Mouse (Mus musculus): ENCODE measurements around the gene Zfp551. TPM values are rescaled to one million over a fixed set of nuclear protein-coding genes. Genes with fewer than 3 reads are reported as not detected.
A peak's percentile ranks its signal among the peaks of the same experiment; 100 is the strongest.

Gene Zfp551
- total and polyA plus RNA-seq, 3 experiments = 0.80 to 1.9 (median 0.94) TPM

DNA sequence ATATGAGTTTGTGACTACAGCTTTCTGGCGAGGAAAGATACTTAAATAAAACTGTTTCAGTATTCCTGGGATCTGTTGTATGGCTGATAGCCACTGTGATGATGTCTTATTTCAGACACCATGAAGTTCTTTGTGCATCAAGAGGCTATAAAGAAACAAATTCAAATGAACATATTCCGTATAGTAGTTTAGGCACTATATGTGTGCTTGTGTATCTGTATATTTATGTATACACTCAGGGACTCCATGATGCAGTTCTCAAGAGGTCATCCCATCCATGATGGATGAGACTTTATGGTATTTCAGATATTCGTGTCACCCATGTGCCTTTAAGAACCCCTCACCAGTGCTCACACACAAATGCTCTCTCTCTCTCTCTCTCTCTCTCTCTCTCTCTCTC lies 304 bp upstream of the Zfp551 start:
- H3K4me2 ChIP-seq (ENCODE audit: insufficient read depth, low read depth, poor library complexity, severe bottlenecking) = no peak overlapping the region
- dilution Hi-C loops (cut with MboI; ENCODE audit: extremely low pct_ligation_motif_present, extremely low pct_unique_long_range_greater_than_20kb, low sequenced_read_pairs) (no loop called here), in situ Hi-C loops (cut with MboI; ENCODE audit: low pct_ligation_motif_present, low pct_unique_long_range_greater_than_20kb, low sequenced_read_pairs) (no loop called here)
- TF ChIP-seq MAFK (IDR thresholded peaks at IDR 0.05; ENCODE audit: insufficient replicate concordance, low read length) = no peak
- no peak for TF ChIP-seq MAX (IDR thresholded peaks at IDR 0.05; ENCODE audit: low read length)
- TF ChIP-seq TCF12 (IDR thresholded peaks at IDR 0.05; ENCODE audit: low read depth, low read length) = no peak
- no peak for TF ChIP-seq POLR2A (IDR thresholded peaks at IDR 0.05; ENCODE audit: low read depth, low read length)
- TF ChIP-seq JUN (IDR thresholded peaks at IDR 0.05; ENCODE audit: insufficient read depth, low read depth, low read length) = no peak
- TF ChIP-seq ELF1 (IDR thresholded peaks at IDR 0.05; ENCODE audit: low read depth, low read length) = no peak
- TF ChIP-seq KAT2A (IDR thresholded peaks at IDR 0.05; ENCODE audit: insufficient replicate concordance, low read length) = no peak
- TF ChIP-seq ZC3H11A (IDR thresholded peaks at IDR 0.05; ENCODE audit: low read depth, low read length) = no peak
- no peak for TF ChIP-seq CTCF (conservative IDR thresholded peaks at IDR 0.05 in 1 of 2, IDR thresholded peaks at IDR 0.05 in 1 of 2; ENCODE audit: low read depth in 2 of 2, low read length in 2 of 2)
- TF ChIP-seq MEF2A (IDR thresholded peaks at IDR 0.05; ENCODE audit: borderline replicate concordance, low read depth, low read length) = no peak
- no peak for TF ChIP-seq MAZ (IDR thresholded peaks at IDR 0.05; ENCODE audit: low read depth, low read length)
- TF ChIP-seq SMC3 (IDR thresholded peaks at IDR 0.05; ENCODE audit: low read depth, low read length) = no peak
- TF ChIP-seq ETS1 (conservative IDR thresholded peaks at IDR 0.05; ENCODE audit: low read depth, low read length) = no peak
- no peak for TF ChIP-seq EP300 (IDR thresholded peaks at IDR 0.05; ENCODE audit: low read length)
- DNase-seq (ENCODE audit: extremely low read depth) = no peak
- no peaks in the 10 kb centered on the region for H3K36me3 ChIP-seq (replicated peaks in 1 of 2; ENCODE audit: control insufficient read depth in 1 of 2, insufficient read depth in 1 of 2, low read length in 1 of 2)
- H3K9me3 ChIP-seq (replicated peaks; ENCODE audit: low read length) = no peaks in the 10 kb centered on the region
- no peak overlapping the region for H3K9ac ChIP-seq (ENCODE audit: insufficient read depth, low read depth)
- H3K27ac ChIP-seq (ENCODE audit: insufficient read depth, low read depth) = no peak overlapping the region
- peaks cover 3% of the 10 kb centered on the region in 2 experiments; a peak in 1 of 4 replicates for H3K4me1 ChIP-seq (ENCODE audit: control insufficient read depth in 1 of 2, insufficient read depth in 2 of 2)
- H3K27me3 ChIP-seq (replicated peaks) = peaks cover 3% of the 10 kb centered on the region
- no peak overlapping the region for H3K4me3 ChIP-seq (replicated peaks in 1 of 3; ENCODE audit: low read depth in 2 of 3, low read length in 2 of 3, poor library complexity in 1 of 3)
- no peaks in the 10 kb centered on the region for H3K79me2 ChIP-seq (replicated peaks; ENCODE audit: control insufficient read depth, extremely low read depth, insufficient read depth, poor library complexity, severe bottlenecking)

DNA sequence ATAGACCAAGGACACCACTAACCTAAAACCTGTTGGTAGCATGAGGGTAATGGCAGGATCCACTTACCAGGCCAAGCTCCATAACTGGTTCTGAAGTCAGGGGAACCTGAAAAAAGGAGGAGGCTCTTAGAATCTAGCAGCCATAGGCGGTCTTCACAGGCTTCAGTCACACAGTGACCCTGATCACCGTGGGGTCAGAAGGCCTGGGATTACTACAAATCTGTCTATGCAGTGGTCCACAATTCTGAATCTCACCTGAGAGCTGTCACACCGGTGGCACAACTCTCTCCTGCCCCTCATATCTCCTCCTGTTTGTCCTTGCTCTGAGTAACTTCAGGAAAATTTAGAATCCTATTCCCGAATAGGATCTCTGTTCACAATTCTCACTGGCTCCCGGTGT lies 810 bp downstream of the Zfp551 start:
- Histone ChIP-seq H3K79me2 (replicated peaks; ENCODE audit: control insufficient read depth, extremely low read depth, insufficient read depth, poor library complexity, severe bottlenecking) (no peaks in the 10 kb centered on the region), H3K4me2 (ENCODE audit: insufficient read depth, low read depth, poor library complexity, severe bottlenecking) (peak overlapping the region; percentile 55), H3K36me3 (replicated peaks in 1 of 2; ENCODE audit: control insufficient read depth in 1 of 2, insufficient read depth in 1 of 2, low read length in 1 of 2) (peaks cover 2 to 6% of the 10 kb centered on the region in 2 experiments), H3K9me3 (replicated peaks; ENCODE audit: low read length) (no peaks in the 10 kb centered on the region), H3K9ac (ENCODE audit: insufficient read depth, low read depth) (peak overlapping the region; percentile 47), H3K4me3 (replicated peaks in 1 of 3; ENCODE audit: low read depth in 2 of 3, low read length in 2 of 3, poor library complexity in 1 of 3) (peak overlapping the region; percentile 54 to 59 (median 55)), H3K27me3 (replicated peaks) (peaks cover 3% of the 10 kb centered on the region), H3K4me1 (ENCODE audit: control insufficient read depth in 1 of 2, insufficient read depth in 2 of 2) (peaks cover 3% of the 10 kb centered on the region in 2 experiments; a peak in 1 of 4 replicates), H3K27ac (ENCODE audit: insufficient read depth, low read depth) (no peak overlapping the region)
- no peak for TF ChIP-seq ZC3H11A (IDR thresholded peaks at IDR 0.05; ENCODE audit: low read depth, low read length)
- TF ChIP-seq JUND (conservative IDR thresholded peaks at IDR 0.05; ENCODE audit: low read depth, low read length) = no peak
- TF ChIP-seq USF2 (conservative IDR thresholded peaks at IDR 0.05; ENCODE audit: low read depth, low read length) = no peak
- no peak for TF ChIP-seq ZNF384 (IDR thresholded peaks at IDR 0.05; ENCODE audit: low read depth, low read length)
- TF ChIP-seq PAX5 (IDR thresholded peaks at IDR 0.05; ENCODE audit: low read length) = no peak
- TF ChIP-seq UBTF (IDR thresholded peaks at IDR 0.05; ENCODE audit: low read depth, low read length) = no peak
- no peak for TF ChIP-seq CHD1 (IDR thresholded peaks at IDR 0.05; ENCODE audit: low read depth, low read length)
- no peak for TF ChIP-seq HCFC1 (IDR thresholded peaks at IDR 0.05; ENCODE audit: low read depth, low read length)
- no peak for TF ChIP-seq ELF1 (IDR thresholded peaks at IDR 0.05; ENCODE audit: low read depth, low read length)
- TF ChIP-seq ETS1 (conservative IDR thresholded peaks at IDR 0.05; ENCODE audit: low read depth, low read length) = no peak
- in situ Hi-C loops (cut with MboI; ENCODE audit: low pct_ligation_motif_present, low pct_unique_long_range_greater_than_20kb, low sequenced_read_pairs) (no loop called here), dilution Hi-C loops (cut with MboI; ENCODE audit: extremely low pct_ligation_motif_present, extremely low pct_unique_long_range_greater_than_20kb, low sequenced_read_pairs) (no loop called here)
- DNase-seq (ENCODE audit: extremely low read depth) = no peak

Measured in CH12.LX (cell line).